In the genomic region with DNA sequence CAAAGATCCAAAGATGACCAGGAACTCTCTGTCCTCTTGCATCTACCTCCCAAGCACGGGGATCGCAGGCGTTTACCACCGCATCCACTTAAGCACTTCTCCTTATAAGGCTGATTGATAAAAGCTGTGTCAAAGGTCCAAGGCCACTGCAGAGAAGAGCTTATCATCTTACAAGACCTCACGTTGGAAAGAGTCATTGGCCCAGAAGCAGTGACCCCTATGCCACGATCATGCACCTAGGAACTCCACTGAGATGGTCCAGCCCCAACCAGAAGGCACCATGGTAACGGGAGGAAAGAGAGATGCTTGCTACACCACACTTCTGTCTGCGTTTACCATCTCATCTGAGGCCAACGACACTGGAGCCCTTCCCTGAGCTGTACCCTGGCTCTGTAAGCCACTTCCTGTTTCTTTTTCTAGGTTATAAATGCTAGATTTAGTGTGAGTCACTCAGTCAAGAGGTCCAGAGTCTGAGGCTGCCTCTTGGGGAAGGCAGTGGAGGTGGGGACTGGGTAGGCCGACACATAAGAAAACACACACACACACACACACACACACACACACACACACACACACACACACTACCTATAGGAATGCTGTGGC, we compare ENCODE assay signal across 12 mouse cellular contexts.
A peak's percentile ranks its signal among the peaks of the same experiment; 100 is the strongest.
DNase-seq lines count a peak whose midpoint lies in the region; ATAC-seq and TF ChIP-seq lines count a peak whose summit lies in the region.
"Had no signal": no experiment of that assay in that cellular context is flagged by ENCODE, and none has a peak within 500 bp of the region (broad histone marks: within the 10 kb centered on the region; RNA-seq: fewer than 3 reads in every experiment).

No protein-coding gene starts in this region.

- WGBS in lung, postnatal 0 days = 56% methylated on average over 10 of the region's 10 CpGs
- 64% methylated on average over 10 of the region's 10 CpGs for WGBS in stomach, embryonic 15.5 days

- 0 out of 2 replicates have a peak, but pooled peaks have one; percentile 24 for TF ChIP-seq POLR2A in CH12.LX (IDR thresholded peaks at IDR 0.05; ENCODE audit: low read depth, low read length)

- H3K79me2 ChIP-seq in CH12.LX (replicated peaks; ENCODE audit: control insufficient read depth, extremely low read depth, insufficient read depth, poor library complexity, severe bottlenecking) = no peaks in the 10 kb centered on the region

- peak; percentile 78 for ATAC-seq in lung, postnatal 0 days
- peak; percentile 25; the same call in 1 of the 2 replicates for ATAC-seq in stomach, embryonic 15.5 days (ENCODE audit: insufficient read depth, low FRiP score, low read depth)
- ATAC-seq: hindbrain, embryonic 16.5 days had no signal

- no peak for TF ChIP-seq RAD21 in CH12.LX (IDR thresholded peaks at IDR 0.05; ENCODE audit: low read depth, low read length)

- H3K9ac ChIP-seq in CH12.LX (ENCODE audit: insufficient read depth, low read depth) = no peak overlapping the region
- H3K9ac ChIP-seq in lung, postnatal 0 days (replicated peaks; ENCODE audit: low read depth) = no peak overlapping the region
- no peak overlapping the region for H3K9ac ChIP-seq in stomach, embryonic 15.5 days
- H3K9ac ChIP-seq: embryonic facial prominence, embryonic 13.5 days had no signal

- dilution Hi-C loops in CH12.LX (cut with MboI; ENCODE audit: extremely low pct_ligation_motif_present, extremely low pct_unique_long_range_greater_than_20kb, low sequenced_read_pairs) = no loop called here

- in situ Hi-C loops in CH12.LX (cut with MboI; ENCODE audit: low pct_ligation_motif_present, low pct_unique_long_range_greater_than_20kb, low sequenced_read_pairs) = no loop called here

- no peaks in the 10 kb centered on the region for H3K36me3 ChIP-seq in CH12.LX (replicated peaks in 1 of 2; ENCODE audit: control insufficient read depth in 1 of 2, insufficient read depth in 1 of 2, low read length in 1 of 2)
- no peaks in the 10 kb centered on the region for H3K36me3 ChIP-seq in lung, postnatal 0 days (ENCODE audit: insufficient read depth, low read length)
- H3K36me3 ChIP-seq in stomach, embryonic 15.5 days = no peaks in the 10 kb centered on the region
- H3K36me3 ChIP-seq: embryonic facial prominence, embryonic 13.5 days had no signal

- no peaks in the 10 kb centered on the region for H3K27me3 ChIP-seq in CH12.LX (replicated peaks)
- H3K27me3 ChIP-seq in lung, postnatal 0 days (replicated peaks; ENCODE audit: insufficient read depth, low read length) = no peaks in the 10 kb centered on the region
- no peaks in the 10 kb centered on the region for H3K27me3 ChIP-seq in stomach, embryonic 15.5 days (replicated peaks)
- H3K27me3 ChIP-seq: embryonic facial prominence, embryonic 13.5 days had no signal

- TF ChIP-seq CTCF in CH12.LX (conservative IDR thresholded peaks at IDR 0.05 in 1 of 2, IDR thresholded peaks at IDR 0.05 in 1 of 2; ENCODE audit: low read depth in 2 of 2, low read length in 2 of 2) = no peak
- TF ChIP-seq CTCF in lung, postnatal 0 days (IDR thresholded peaks at IDR 0.05) = no peak

- peaks cover 40 to 63% of the 10 kb centered on the region in 2 experiments for H3K4me1 ChIP-seq in CH12.LX (ENCODE audit: control insufficient read depth in 1 of 2, insufficient read depth in 2 of 2)
- H3K4me1 ChIP-seq in lung, postnatal 0 days (ENCODE audit: insufficient read depth, low read depth, low read length) = peaks cover 12% of the 10 kb centered on the region; the same call in 1 of the 2 replicates
- peaks cover 9% of the 10 kb centered on the region; the same call in 1 of the 2 replicates for H3K4me1 ChIP-seq in stomach, embryonic 15.5 days

- no peak for TF ChIP-seq EP300 in CH12.LX (IDR thresholded peaks at IDR 0.05; ENCODE audit: low read length)
- no peak for TF ChIP-seq EP300 in lung, postnatal 0 days (IDR thresholded peaks at IDR 0.05)

- H3K9me3 ChIP-seq in CH12.LX (replicated peaks; ENCODE audit: low read length) = no peaks in the 10 kb centered on the region
- H3K9me3 ChIP-seq in lung, postnatal 0 days (ENCODE audit: low read length) = no peaks in the 10 kb centered on the region
- H3K9me3 ChIP-seq in stomach, embryonic 15.5 days = no peaks in the 10 kb centered on the region
- H3K9me3 ChIP-seq: embryonic facial prominence, embryonic 13.5 days had no signal

- no peak overlapping the region for H3K4me2 ChIP-seq in CH12.LX (ENCODE audit: insufficient read depth, low read depth, poor library complexity, severe bottlenecking)
- H3K4me2 ChIP-seq in lung, postnatal 0 days (replicated peaks; ENCODE audit: low read depth, low read length) = no peak overlapping the region
- no peak overlapping the region for H3K4me2 ChIP-seq in stomach, embryonic 15.5 days
- H3K4me2 ChIP-seq: embryonic facial prominence, embryonic 13.5 days; liver, embryonic 11.5 days had no signal

- H3K4me3 ChIP-seq in CH12.LX (replicated peaks in 1 of 3; ENCODE audit: low read depth in 2 of 3, low read length in 2 of 3, poor library complexity in 1 of 3) = no peak overlapping the region
- no peak overlapping the region for H3K4me3 ChIP-seq in lung, postnatal 0 days (ENCODE audit: low read depth, low read length)
- no peak overlapping the region for H3K4me3 ChIP-seq in stomach, embryonic 15.5 days (replicated peaks)
- H3K4me3 ChIP-seq: embryonic facial prominence, embryonic 13.5 days had no signal

- DNase-seq in kidney, adult 9 months = peak; percentile 24
- no peak for DNase-seq in kidney, postnatal 36 days
- peak; percentile 66 for DNase-seq in CH12.LX (ENCODE audit: extremely low read depth)
- peak; percentile 75 for DNase-seq in lung, postnatal 0 days (ENCODE audit: low spot score)
- no peak for DNase-seq in cerebellum, adult 9-10 months
- DNase-seq in layer of hippocampus, adult 18-20 months (ENCODE audit: low spot score in 2 of 2) = no peak
- no peak for DNase-seq in ovary, postnatal 14 days (ENCODE audit: low spot score)
- DNase-seq: gastrocnemius, postnatal 14 days had no signal

- H3K27ac ChIP-seq in CH12.LX (ENCODE audit: insufficient read depth, low read depth) = peak overlapping the region; percentile 18
- peak overlapping the region; percentile 84; the same call in 1 of the 2 replicates for H3K27ac ChIP-seq in lung, postnatal 0 days (ENCODE audit: low read length)
- H3K27ac ChIP-seq in stomach, embryonic 15.5 days = no peak overlapping the region

TF ChIP-seq in CH12.LX, 34 proteins besides CTCF, POLR2A, EP300 and RAD21:
- TF ChIP-seq ELF1 (IDR thresholded peaks at IDR 0.05; ENCODE audit: low read depth, low read length) (peak; percentile 77), UBTF (IDR thresholded peaks at IDR 0.05; ENCODE audit: low read depth, low read length) (no peak), NRF1 (IDR thresholded peaks at IDR 0.05; ENCODE audit: low read depth, low read length) (no peak), ZC3H11A (IDR thresholded peaks at IDR 0.05; ENCODE audit: low read depth, low read length) (no peak), MAZ (IDR thresholded peaks at IDR 0.05; ENCODE audit: low read depth, low read length) (no peak), SMC3 (IDR thresholded peaks at IDR 0.05; ENCODE audit: low read depth, low read length) (no peak), GABPA (IDR thresholded peaks at IDR 0.05; ENCODE audit: insufficient replicate concordance, low read depth, low read length) (no peak), ZMIZ1 (IDR thresholded peaks at IDR 0.05; ENCODE audit: low read depth, low read length) (no peak), MAFK (IDR thresholded peaks at IDR 0.05; ENCODE audit: insufficient replicate concordance, low read length) (no peak), ZNF384 (IDR thresholded peaks at IDR 0.05; ENCODE audit: low read depth, low read length) (no peak), TCF12 (IDR thresholded peaks at IDR 0.05; ENCODE audit: low read depth, low read length) (0 out of 2 replicates have a peak, but pooled peaks have one; percentile 28), PAX5 (IDR thresholded peaks at IDR 0.05; ENCODE audit: low read length) (no peak), RCOR1 (conservative IDR thresholded peaks at IDR 0.05; ENCODE audit: low read depth, low read length) (no peak), CHD1 (IDR thresholded peaks at IDR 0.05; ENCODE audit: low read depth, low read length) (no peak), HCFC1 (IDR thresholded peaks at IDR 0.05; ENCODE audit: low read depth, low read length) (no peak; the same call in 1 of the 2 replicates), USF2 (conservative IDR thresholded peaks at IDR 0.05; ENCODE audit: low read depth, low read length) (no peak), MXI1 (IDR thresholded peaks at IDR 0.05; ENCODE audit: low read depth, low read length) (no peak), E2F4 (IDR thresholded peaks at IDR 0.05; ENCODE audit: insufficient replicate concordance, low read depth, low read length) (no peak), CHD2 (IDR thresholded peaks at IDR 0.05; ENCODE audit: low read length) (no peak), MAX (IDR thresholded peaks at IDR 0.05; ENCODE audit: low read length) (no peak), JUN (IDR thresholded peaks at IDR 0.05; ENCODE audit: insufficient read depth, low read depth, low read length) (no peak), MYC (IDR thresholded peaks at IDR 0.05; ENCODE audit: low read depth, low read length) (no peak), ETS1 (conservative IDR thresholded peaks at IDR 0.05; ENCODE audit: low read depth, low read length) (peak; percentile 40; the same call in 1 of the 2 replicates), SIN3A (IDR thresholded peaks at IDR 0.05; ENCODE audit: low read length) (no peak), MEF2A (IDR thresholded peaks at IDR 0.05; ENCODE audit: borderline replicate concordance, low read depth, low read length) (peak; percentile 48; the same call in 1 of the 2 replicates), IRF4 (IDR thresholded peaks at IDR 0.05; ENCODE audit: low read depth, low read length) (peak; percentile 4; the same call in 1 of the 2 replicates), POLR2AphosphoS2 (IDR thresholded peaks at IDR 0.05; ENCODE audit: low read depth, low read length) (no peak), KAT2A (IDR thresholded peaks at IDR 0.05; ENCODE audit: insufficient replicate concordance, low read length) (no peak), BHLHE40 (IDR thresholded peaks at IDR 0.05; ENCODE audit: low read depth, low read length) (no peak), TBP (conservative IDR thresholded peaks at IDR 0.05; ENCODE audit: low read depth, low read length) (no peak)

Comparison
In these comparisons a context has a peak if more than half of its experiments do, and no peak if none do; other contexts are left out.
1. DNase-seq: peak in kidney, adult 9 months (single experiment), CH12.LX (single experiment) and lung, postnatal 0 days (single experiment); none in kidney, postnatal 36 days (0 of 2), cerebellum, adult 9-10 months (single experiment), layer of hippocampus, adult 18-20 months (0 of 2) and ovary, postnatal 14 days (single experiment).